Mouse (Mus musculus): ENCODE data around the gene Fbxo44.

DNA sequence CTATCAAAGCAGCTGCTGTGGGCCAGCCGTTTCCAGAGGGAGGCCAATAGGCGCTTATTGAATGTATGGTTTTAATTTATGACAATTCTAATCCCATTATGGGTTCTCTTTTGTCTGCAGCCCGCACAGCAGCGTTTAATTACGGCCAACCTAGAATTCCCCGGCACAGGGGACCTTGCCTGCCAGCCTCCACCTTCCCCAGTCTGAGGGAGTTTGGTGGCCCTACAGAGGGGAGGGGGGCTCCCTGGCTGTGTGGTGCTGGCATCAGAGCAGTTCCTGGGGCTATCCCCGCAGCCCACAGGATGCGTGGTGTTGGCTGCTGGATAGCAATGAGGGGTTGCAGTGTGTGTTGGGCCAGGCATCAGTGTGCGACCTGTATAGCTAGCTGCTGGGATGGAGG lies 24.3 kb upstream of the Fbxo44 start:
- no peak for TF ChIP-seq MAX (IDR thresholded peaks at IDR 0.05)
- TF ChIP-seq CTCF (IDR thresholded peaks at IDR 0.05; ENCODE audit: control insufficient read depth, insufficient read depth, insufficient read length) = no peak
- no peak for TF ChIP-seq MYOG (IDR thresholded peaks at IDR 0.05; ENCODE audit: control insufficient read depth, extremely low read depth, insufficient read length)
